Mouse (Mus musculus) heart, postnatal 0 days (tissue): Measurements from ENCODE around the gene Camk2g. TPM values are rescaled to one million over a fixed set of nuclear protein-coding genes. Genes with fewer than 3 reads are reported as not detected.

Source experiments
- ATAC-seq: fragments of 200-750 bp; cut with Nextera tagmentation; 2 replicates; pipeline ENCODE4 v1.8.0; 2017; ENCODE audit warnings: low read depth, moderate number of reproducible peaks, moderate library complexity; ENCODE audit not compliant: insufficient read depth
- DNase-seq: peaks from one replicate; pipeline ENCODE4 v3.0.0-alpha.2; 2016; ENCODE audit warnings: low spot score
- H3K27ac ChIP-seq: fragments of 300-500 bp; sonication (generic); 2 replicates; pipeline ENCODE4 v1.5.1; 2014; ENCODE audit warnings: low read depth, mild to moderate bottlenecking
- H3K27me3 ChIP-seq: fragments of 300-500 bp; sonication (generic); 2 replicates; pipeline ENCODE4 v1.6.1; 2014; ENCODE audit warnings: low read length, mixed read lengths; ENCODE audit not compliant: control insufficient read depth, insufficient read depth
- H3K36me3 ChIP-seq: fragments of 300-500 bp; sonication (generic); replicated peaks from 2 replicates; pipeline ENCODE4 v1.6.1; 2014; ENCODE audit warnings: low read length, mixed read lengths; ENCODE audit not compliant: control insufficient read depth, insufficient read depth
- H3K4me1 ChIP-seq: fragments of 300-500 bp; sonication (generic); 2 replicates; pipeline ENCODE4 v1.6.1; 2014; ENCODE audit warnings: antibody characterized with exemption; ENCODE audit not compliant: control insufficient read depth, insufficient read depth
- H3K4me2 ChIP-seq: fragments of 300-500 bp; sonication (generic); 2 replicates; pipeline ENCODE4 v1.6.1; 2014; ENCODE audit warnings: low read depth, mild to moderate bottlenecking, low read length, moderate library complexity
- H3K4me3 ChIP-seq: fragments of 300-500 bp; sonication (generic); 2 replicates; pipeline ENCODE4 v1.5.1; 2014; ENCODE audit warnings: low read depth, low read length
- H3K9ac ChIP-seq: fragments of 300-500 bp; sonication (generic); replicated peaks from 2 replicates; pipeline ENCODE4 v1.6.1; 2014; ENCODE audit warnings: low read depth, low read length, mixed read lengths
- H3K9me3 ChIP-seq: fragments of 300-500 bp; sonication (generic); replicated peaks from 2 replicates; pipeline ENCODE4 v1.6.1; 2016; ENCODE audit warnings: low read length; ENCODE audit not compliant: control insufficient read depth
- CTCF ChIP-seq: IDR thresholded peaks from 2 replicates; pipeline ENCODE4 v1.5.1; 2016; ENCODE audit warnings: antibody characterized with exemption, control low read depth, low read depth
- EP300 ChIP-seq: IDR thresholded peaks from 2 replicates; pipeline ENCODE4 v1.6.1; 2016; ENCODE audit warnings: antibody characterized with exemption, low read depth
- WGBS: fragments of 180-500 bp; shearing (Covaris S2); extraction: QIAGEN DNeasy Blood & Tissue Kit; methylation state at CpG from one replicate; pipeline ENCODE4 v1.1.7; 2014; 5-methylcytosine and 5-hydroxymethylcytosine counted together
- polyA plus RNA-seq: library from polyadenylated mRNA; unstranded; fragments of >200 nt; fragmentation: Nextera tagmentation; extraction: Ambion mirVana; gene quantifications from 2 replicates; pipeline ENCODE4 v1.2.1, GENCODE M21; 2015
- total RNA-seq: library from RNA; depleted of rRNA; stranded (reverse); fragments of >200 nt; gene quantifications from 2 replicates; pipeline ENCODE4 v1.2.3, GENCODE M21; 2014; ENCODE audit warnings: low replicate concordance; rRNA removed

The Camk2g gene
- total RNA-seq (74.5 and 107 TPM in 2 replicates), polyA plus RNA-seq (60.8 and 72.5 TPM in 2 replicates)

DNA sequence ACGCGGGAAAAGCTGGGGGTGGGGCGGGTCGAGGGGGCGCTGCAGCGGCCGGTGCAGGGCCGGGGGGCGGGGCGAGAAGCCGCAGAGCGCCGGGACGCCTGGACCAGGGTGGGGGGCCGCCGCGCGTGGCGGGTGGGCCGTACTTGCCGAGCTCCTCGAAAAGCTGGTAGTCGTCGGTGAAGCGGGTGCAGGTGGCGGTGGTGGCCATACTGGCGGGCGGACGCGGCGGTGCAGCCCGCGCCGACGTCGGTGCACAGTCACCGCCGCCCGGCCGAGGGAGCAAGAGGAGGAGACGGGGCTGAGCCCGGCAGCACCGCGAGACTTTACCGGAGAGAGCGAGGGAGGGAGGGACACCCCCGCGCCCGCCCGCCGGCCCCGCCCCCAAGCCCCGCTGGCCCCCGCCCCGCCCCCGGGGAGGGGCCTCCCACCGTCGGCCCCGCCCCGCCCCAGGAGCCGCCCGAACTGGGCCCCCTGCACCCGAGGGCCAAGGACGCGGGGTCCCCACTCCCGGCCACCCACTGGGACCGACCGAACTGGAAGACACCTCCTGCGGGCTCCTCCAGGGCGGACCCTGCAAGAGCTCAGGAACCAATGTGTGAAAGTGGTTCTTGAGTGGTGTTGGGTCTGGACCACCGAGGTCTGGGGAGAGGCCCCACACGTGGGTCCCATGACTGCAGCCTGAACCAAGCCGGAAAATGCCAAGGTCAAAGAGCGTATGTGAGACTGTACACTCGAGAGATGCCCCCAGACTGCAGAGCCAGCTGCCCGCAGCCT lies at the start of gene Camk2g:
Gene Camk2g, minus strand, starts transcription at position 331 of the 774 bp plus-strand sequence.
- Histone ChIP-seq H3K4me3 (peak within 1 kb of the TSS; percentile 85), H3K9me3 (no peaks in the 10 kb centered on the region), H3K9ac (peak within 1 kb of the TSS; percentile 86), H3K27ac (peak within 1 kb of the TSS; percentile 94), H3K27me3 (no peaks in the 10 kb centered on the region), H3K4me2 (peak within 1 kb of the TSS; percentile 96), H3K36me3 (peaks cover 25% of the 10 kb centered on the region), H3K4me1 (peaks cover 7% of the 10 kb centered on the region; the same call in 1 of the 2 replicates)
- DNase-seq = peak; percentile 89
- WGBS = under 1% methylated on average over 41 of the region's 76 CpGs
- ATAC-seq = peak; percentile 90
- TF ChIP-seq CTCF (no peak), EP300 (no peak)

DNA sequence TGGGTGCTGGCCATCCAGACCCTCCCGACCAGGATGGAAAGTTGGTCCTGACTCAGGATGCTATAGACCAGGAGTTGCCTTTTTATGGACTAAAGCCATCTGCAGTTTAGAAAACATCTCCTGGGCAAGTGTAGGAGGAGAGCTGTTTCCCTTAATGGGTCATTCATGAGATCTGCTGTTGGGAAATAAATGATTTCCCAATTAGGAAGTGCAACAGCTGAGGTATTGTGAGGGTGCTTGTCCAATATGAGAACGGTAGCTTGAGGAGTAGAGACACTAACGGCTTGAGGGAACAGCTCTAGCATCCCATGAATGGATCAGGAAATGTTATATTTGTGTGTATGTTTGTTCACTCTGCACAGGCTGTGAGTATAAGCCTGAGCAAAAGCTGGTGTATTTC lies 48.7 kb upstream of the Camk2g start:
- no peaks in the 10 kb centered on the region for H3K36me3 ChIP-seq
- ATAC-seq = no peak
- no peak overlapping the region for H3K4me2 ChIP-seq
- no peak overlapping the region for H3K4me3 ChIP-seq
- no peak for DNase-seq
- 65% methylated on average over 3 of the region's 3 CpGs for WGBS
- no peak overlapping the region for H3K9ac ChIP-seq
- H3K4me1 ChIP-seq = peaks cover 5% of the 10 kb centered on the region; the same call in 1 of the 2 replicates
- no peaks in the 10 kb centered on the region for H3K9me3 ChIP-seq
- H3K27ac ChIP-seq = no peak overlapping the region
- H3K27me3 ChIP-seq = no peaks in the 10 kb centered on the region
- TF ChIP-seq EP300 (no peak), CTCF (no peak)

DNA sequence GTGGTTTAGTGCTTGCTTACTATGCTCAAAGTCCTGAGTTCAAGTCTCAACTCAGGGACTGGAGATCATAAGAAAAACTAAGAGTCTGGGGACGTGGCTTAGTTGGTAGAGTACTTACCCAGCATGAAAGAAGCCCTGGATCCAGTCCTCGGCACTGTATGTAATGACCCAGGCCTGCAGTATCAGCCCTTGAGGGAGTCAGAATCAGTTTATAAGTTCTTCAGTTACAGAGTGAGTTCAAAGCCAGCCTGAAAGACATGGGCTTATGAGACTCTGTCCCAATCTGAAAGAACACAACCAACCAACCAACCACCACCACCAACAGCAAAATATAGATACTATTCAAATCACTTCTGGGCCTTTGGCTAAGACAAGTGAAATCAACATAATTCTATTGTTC lies 47.6 kb upstream of the Camk2g start:
- Histone ChIP-seq H3K9me3 (no peaks in the 10 kb centered on the region), H3K9ac (no peak overlapping the region), H3K4me2 (no peak overlapping the region), H3K4me3 (no peak overlapping the region), H3K4me1 (peaks cover 5% of the 10 kb centered on the region; the same call in 1 of the 2 replicates), H3K36me3 (no peaks in the 10 kb centered on the region), H3K27me3 (no peaks in the 10 kb centered on the region), H3K27ac (no peak overlapping the region)
- no peak for ATAC-seq
- TF ChIP-seq CTCF = no peak
- no peak for TF ChIP-seq EP300
- no peak for DNase-seq
- 88% methylated on average over 2 of the region's 2 CpGs for WGBS

DNA sequence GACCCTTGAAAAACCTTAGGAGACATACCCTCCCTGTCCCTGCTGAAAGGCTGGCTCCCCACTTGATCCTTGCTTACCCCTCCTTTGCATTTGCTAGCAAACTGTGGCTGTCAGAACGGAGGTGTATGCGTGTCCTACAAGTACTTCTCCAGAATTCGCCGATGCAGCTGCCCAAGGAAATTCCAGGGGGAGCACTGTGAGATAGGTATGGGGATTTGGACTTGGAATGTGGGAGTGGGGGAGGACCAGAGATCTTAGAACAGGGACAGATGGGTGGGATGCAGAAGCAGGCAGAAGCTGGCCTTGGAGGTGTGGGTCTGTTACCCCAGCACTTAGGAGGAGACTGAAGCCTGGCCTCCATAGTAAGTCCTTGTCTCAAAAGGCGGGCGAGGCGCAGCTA lies 43.8 kb upstream of the Camk2g start:
- Histone ChIP-seq H3K27me3 (no peaks in the 10 kb centered on the region), H3K9ac (no peak overlapping the region), H3K4me1 (0 out of 2 replicates have a peak, but pooled peaks cover 4% of the 10 kb centered on the region), H3K4me2 (peak overlapping the region; percentile 66), H3K27ac (no peak overlapping the region), H3K4me3 (no peak overlapping the region), H3K9me3 (no peaks in the 10 kb centered on the region), H3K36me3 (no peaks in the 10 kb centered on the region)
- ATAC-seq (no peak), DNase-seq (no peak)
- WGBS = 90% methylated on average over 7 of the region's 7 CpGs
- TF ChIP-seq EP300 (no peak), CTCF (no peak)

DNA sequence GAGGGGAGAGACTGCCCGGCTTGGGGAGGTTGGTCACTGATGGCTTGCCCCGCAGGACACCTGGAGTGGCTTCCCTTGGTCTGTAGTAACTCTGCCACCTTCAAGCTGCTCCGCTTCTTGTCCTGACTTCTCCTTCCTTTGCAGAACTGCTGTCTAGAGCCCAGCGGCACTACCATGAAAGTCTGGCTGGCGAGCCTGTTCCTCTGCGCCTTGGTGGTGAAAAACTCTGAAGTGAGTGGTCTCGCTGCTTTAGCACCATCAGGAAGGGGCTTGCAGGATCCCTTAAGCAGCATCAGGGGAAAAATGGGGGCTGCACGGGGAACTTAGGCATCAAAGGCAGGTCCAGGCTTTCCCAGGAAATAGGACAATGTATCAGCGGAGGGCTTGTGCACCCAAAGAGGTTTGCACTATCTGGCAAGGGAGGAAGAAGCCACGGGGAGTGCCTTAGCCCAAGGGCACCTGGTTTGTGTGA lies 43.1 kb upstream of the Camk2g start:
- H3K4me1 ChIP-seq = 0 out of 2 replicates have a peak, but pooled peaks cover 4% of the 10 kb centered on the region
- H3K27me3 ChIP-seq = no peaks in the 10 kb centered on the region
- ATAC-seq (no peak), DNase-seq (no peak)
- TF ChIP-seq EP300 (no peak), CTCF (no peak)
- H3K36me3 ChIP-seq = no peaks in the 10 kb centered on the region
- peak overlapping the region; percentile 66 for H3K4me2 ChIP-seq
- H3K9ac ChIP-seq = peak overlapping the region; percentile 34
- no peaks in the 10 kb centered on the region for H3K9me3 ChIP-seq
- 7% methylated on average over 10 of the region's 10 CpGs for WGBS
- peak overlapping the region; percentile 45 for H3K4me3 ChIP-seq
- H3K27ac ChIP-seq = no peak overlapping the region
